Mouse (Mus musculus): ENCODE data around the gene Dock11.

Dock11 gene

DNA sequence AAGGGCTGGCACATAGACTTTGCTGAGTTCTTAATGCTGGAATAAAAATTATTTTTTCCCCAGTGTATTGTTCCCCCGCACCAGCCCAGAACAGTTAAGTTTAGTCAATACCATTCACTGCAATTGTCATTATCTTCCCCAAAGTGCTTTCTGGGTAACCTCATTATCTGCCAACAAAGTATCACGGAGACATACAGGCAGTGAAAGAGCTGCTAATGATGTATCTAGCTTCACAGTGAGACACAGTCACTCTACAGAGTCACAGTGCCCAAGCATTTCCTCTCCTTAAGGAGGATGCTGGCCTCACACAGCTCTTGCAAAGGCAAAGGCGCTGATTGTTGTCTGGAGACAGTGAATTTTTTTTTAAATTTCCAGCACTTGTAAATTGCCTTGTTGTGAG, 63.3 kb downstream of the Dock11 start:
- no peak for DNase-seq

DNA sequence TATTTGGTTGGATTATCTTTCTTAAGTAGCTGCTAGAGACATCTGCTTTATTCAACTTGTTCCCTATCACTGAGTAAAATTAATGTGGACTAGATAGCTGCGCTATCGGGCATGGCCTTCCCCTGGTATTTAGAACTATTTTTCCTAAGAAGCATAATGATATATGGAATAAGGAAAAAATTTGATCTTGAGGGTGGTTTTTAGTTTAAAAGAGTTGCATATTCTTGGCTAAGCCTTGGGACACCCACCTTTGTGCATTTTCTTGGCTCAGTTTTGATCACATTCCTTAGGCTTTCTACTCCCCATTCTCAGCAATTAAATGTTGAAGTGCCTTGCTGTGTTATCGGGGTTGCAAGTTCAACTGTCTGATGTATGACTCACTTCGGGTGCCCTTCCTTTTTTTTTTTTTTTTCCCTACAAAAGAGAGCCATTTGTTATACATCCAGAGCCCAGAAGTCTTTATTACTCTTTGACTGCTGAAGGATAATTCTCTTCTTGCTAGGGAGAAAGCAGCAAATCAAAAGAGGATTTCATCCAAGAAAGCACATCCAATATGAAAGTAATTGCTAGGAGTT, 64.0 kb downstream of the Dock11 start:
- DNase-seq: no peak

DNA sequence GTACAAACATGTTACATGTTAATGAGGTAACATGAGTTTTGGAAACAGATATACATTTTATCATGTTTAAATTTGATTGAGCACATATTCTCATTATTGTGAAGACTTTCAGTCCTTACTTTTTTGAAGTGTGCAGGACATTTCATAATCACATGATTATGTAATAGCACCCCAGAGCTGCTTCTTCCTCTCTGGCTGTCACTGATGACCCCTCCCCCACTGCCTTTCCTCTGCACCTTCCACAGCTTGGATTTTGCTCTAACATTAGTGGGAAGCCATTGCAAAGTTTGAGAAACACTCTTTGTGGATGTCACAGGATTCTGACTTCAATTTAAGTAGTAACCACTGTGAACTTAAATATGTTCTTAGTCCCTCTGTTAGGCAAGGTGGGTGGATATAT, 67.6 kb downstream of the Dock11 start:
- DNase-seq: no peak

DNA sequence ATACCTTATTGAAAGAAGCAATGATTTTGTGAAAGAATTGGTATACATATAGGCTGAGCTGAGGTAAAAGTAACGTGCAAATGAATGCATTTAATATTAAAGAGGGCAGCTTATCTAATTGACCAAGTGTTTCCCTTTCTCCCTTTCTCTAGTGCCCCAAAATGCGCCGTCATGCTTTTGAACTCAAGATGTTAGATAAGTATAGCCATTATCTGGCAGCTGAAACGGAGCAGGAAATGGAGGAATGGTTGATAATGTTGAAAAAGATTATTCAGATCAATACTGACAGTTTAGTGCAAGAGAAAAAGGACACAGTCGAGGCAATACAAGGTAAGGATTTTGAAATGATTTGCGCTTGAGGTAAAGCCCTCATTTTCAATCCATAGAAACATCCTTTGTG, 74.5 kb downstream of the Dock11 start:
- DNase-seq: no peak

DNA sequence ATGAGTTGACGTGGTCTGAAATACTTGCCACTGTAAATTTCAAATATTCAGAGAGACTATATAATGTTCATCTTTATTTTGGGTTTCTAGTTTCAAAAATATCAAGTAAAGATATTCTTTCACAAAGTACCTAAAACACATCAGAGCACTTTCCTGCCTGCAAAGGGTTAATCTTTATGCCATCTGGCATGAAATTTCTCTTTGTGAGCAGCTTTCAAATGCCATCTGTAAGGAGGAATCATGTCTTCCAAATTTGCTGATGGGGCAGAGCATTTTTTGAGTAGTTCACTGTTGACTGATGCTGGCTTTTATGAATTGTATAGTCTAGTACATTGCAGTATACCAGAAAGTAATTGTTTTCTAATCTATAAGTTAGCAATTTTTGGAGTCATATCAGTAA, 80.6 kb downstream of the Dock11 start:
- no peak for DNase-seq

DNA sequence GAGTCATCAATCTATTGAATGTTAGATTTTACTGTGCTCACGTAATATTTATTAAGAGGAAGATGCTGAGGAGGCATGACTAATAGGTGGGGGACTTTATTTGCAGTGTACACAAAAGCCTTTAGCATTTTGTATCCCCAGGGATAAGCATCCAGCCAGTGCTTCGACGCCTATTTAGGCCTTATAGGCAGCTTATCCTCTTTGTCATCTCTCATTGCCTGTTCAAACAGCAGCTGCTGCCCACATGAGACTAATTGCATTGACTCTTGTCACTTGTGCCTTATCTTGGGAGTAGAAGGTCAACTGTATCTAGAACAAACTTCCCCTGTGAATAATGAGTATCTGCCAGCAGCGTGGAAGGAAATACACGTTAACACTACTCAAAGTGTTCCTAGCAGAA, 88.0 kb downstream of the Dock11 start:
- DNase-seq: no peak

DNA sequence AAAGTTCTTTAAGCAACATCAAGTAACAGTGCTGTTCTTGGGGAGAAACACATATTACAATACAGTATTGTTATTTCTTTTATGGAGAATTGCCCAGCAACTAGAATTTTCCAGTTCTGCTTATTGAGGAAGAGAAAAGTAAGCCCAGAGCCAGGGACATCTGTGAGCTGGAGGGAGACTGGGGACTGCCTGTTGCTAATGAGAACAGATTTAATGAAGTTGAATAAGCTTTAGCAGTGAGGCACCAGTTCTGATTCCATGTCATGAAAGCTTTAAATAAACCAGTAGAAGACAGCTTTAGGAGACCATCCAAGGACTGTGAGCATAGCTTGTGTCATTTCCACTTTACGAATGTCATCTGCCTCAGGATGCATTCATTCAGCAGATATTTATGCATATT, 99.3 kb downstream of the Dock11 start:
- DNase-seq: no peak

DNA sequence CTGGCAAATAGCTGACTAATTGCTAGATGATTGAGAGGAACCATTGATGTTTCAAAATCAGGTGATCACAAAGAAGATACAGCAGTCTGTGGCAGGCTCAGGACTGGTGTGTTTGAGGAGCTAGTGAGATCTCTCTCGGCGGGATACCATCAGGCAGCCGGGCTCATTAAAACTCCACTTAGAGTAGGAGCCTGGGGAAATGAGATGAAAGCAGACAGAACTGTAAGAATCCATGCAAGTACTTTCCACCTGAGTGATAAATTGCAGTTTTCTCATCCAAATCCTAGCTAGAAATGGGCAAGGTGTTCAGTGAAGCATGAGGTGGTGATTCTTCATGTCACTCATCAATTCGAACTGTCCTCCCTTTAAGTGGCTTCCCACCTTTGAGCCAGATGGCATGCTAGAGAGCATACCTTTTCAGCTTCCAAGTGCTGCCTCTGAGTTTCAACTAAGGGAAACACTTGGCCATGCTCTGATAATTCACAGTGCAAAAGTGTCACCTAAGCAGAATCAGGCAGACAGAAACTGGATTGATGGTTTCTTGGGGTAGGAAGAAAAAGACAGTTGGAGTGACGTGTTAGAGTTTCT, 102.0 kb downstream of the Dock11 start:
- no peak for DNase-seq

DNA sequence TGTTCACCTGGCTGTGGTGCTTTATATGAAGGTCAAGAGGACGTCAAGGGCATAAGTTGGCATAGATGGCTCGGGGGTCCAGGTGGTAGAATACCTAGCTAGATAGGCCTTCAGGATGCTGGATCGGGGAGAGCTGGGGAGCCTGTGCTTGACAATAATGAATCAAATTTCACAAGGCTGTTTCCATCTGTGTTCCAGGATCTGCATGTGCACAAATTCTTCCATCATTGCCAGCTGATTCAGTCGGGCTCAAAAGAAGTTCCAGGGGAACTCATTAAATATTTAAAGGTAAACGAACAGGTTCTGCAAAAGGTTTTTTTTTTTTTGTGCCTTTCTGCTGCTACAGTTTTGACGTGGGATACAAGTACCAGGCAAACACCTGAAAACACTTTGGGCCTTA, 105.6 kb downstream of the Dock11 start:
- no peak for DNase-seq

DNA sequence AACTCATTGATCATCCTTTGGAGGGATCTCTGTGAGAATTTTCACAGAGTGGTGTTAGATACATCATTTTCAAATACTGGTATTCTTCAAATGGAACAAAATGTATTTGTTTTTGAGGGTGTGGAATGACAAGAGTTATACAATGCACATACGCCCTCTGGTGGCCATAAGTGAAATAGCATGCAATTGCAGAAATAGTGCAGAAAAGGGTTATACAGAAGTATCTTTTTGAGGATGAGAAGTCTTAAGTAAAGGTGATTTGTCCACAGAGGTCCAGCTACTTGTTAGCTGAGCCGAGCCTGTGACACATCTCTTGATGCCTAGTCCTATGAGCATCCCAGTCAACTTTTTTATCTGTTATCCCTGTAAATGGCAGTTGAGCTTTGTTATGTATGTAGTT, 108.4 kb downstream of the Dock11 start:
- peak; percentile 52 to 57 for DNase-seq

DNA sequence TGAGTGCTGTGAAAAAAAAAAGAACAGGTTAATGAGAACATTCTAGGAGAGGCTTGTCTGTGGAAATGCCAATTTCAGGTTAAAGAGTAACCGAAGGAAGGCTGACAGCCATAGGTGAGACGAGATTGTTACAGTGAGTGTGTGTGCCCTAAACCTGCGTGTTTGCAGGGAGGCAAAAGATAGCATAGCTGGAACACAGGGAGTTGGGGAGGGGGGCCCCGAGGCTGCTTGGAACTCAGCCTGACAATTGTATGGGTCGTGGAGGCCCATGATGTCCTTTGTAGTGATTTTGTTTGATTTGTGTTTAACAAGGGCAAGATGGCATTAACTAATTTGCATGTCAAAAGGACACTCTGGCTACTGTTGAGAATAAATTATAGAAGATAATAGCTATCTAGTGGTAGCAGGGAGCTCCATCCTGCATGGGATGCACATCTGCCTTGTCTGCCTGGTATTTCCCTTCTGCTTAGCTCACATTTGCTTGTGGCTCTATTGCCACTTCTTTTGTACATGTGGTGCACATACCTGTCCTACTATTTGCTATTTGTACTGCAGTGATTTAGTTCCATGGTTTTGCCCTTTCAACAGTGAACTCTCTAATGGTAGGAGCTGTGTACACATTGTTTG, 109.3 kb downstream of the Dock11 start:
- no peak for DNase-seq

DNA sequence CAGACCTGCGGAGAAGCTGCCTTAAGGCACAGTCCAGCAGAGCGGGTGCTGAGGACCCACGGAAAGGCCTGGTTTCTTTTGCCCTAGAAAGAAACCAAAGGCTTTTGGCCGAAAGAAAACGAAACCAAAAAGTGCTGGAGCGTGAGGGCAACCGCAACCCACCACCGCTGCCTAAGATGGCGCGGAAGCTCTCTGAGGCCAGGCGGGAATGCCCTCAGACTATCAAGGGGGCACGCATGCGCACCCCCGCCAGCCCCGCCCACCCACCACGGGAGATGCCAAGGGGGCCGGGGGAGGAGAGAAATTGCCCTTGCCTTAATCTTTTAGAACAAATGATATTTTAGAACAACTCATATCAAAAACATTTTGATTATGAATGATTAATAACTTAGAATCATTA, 137.0 kb downstream of the Dock11 start:
- DNase-seq: no peak

DNA sequence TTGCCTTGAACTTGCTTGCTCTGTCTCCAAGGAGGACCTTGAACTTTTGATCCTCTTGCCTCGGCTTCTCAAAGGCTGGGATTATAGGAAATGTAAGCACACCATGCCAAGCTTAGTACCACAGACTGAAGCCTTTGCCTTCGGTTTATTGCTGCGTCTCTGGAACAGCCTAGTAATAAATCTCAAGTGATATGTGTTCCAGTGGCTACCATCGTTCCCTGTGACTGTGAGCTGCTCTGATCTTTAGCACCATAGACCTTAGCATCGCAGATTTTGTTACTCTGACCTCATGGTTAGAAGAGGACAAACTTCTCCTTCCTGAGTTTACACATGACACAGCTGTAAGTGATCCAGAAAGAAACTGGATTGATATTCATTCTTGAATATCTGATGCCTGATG, 142.5 kb downstream of the Dock11 start:
- no peak for DNase-seq

DNA sequence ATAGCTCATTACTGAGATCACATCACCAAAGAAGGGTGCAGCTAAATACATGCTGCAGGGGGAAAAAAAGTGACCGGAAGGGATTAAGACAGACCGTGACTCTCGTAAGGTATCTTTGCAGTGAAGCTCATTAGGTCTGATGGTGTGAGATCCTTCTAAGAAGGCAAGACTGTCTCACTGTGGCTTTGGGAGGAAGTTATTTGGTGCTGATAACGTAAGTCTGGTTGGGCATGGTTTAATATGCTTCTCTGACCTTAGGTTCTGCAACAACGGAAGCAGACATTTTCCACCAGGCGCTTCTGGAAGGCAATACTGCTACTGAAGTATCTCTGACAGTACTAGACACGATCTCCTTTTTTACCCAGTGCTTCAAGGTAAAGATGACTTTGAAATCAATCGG, 145.4 kb downstream of the Dock11 start:
- no peak for DNase-seq

DNA sequence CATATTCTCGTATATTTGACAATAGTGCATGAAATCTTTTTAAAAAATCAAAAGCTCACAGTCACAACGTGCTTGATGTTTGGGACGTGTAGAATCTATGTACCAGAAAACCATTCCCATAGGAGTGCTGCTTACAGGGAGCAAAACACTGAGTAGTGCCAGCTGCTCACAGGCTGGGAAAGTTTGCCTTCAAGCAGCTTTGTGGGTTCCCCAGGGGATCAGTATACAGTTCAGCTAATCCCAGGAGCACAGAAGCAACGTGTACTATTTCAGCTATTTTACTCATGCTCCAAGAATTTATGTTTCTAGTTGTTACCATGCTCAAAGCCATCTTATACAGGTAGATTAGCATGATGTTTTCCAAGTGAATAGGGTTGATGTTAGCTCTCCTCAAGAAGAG, 157.1 kb downstream of the Dock11 start:
- DNase-seq: no peak

DNA sequence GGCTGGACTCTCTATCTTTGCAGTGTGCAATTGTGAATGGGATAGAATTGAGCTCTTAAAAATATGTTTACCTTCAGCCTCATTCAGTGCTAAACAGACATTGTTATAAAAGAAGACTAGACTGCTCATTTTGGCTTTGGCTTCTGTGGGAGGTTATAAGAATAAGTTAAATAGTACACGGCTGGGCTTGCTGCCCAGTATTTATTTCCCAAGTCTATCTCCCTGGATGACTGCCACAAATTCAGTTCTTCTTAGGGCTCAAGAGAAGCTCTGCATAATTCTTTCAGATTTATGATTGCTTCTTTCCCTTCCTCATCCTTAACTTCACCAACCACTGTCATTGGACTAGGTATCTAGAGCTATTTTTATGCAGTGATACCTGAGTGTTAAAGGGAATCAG, 158.8 kb downstream of the Dock11 start:
- DNase-seq: no peak

DNA sequence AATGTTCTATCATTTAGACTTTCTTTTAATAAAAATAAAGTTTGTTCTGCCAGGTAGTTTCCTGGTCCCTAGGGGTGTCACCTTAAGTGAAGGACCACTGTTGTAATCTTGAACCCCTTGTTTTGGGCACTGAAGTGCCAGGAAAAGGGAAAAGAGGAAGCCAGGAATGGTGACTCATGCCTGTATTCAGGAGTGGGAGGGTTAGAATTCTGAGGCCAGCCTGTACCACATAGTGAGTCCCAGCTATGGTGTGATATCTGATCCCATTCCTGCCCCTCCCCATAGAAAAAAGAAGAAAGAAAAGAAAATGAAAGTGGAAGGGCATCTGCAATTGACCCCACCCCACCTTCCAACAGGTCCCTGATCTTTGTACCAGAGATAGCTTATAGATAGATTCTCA, 161.7 kb downstream of the Dock11 start:
- no peak for DNase-seq

DNA sequence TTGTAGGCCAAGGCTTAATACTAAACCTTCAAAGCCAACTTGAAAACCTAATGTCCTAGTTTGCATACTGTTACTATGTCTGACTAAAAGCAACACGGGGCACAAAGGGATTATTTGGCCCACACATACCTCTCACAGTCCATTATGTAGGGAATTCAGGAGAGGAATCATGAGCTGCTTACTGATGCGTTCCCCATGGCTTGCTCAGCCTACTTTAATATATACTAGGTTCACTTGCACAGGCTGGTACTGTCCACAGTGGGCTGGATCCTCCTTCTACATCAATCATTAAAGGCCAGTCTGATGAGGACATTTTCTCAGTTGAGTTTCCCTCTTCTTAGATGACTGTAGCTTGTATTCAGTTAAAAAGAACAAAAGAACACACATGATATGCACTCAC, 185.4 kb downstream of the Dock11 start:
- no peak for DNase-seq

DNA sequence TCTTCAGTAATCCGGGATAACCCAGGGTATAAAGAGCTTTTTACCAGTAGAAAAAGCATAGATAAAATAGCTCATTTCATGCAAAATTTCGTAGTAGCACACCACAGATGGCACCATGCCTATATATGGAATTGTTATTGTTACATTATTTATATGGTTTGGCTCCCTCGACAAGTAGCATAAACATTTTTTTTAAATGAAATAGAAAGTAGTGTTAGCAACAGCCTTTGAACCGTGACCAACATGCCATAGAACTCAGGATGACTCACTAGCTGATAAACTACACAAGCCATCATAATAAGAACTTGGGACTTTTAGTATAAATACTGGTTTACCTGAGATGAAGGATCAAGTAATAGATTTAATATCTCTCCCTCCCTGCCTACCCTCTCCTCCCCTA, 188.5 kb downstream of the Dock11 start:
- no peak for DNase-seq

DNA sequence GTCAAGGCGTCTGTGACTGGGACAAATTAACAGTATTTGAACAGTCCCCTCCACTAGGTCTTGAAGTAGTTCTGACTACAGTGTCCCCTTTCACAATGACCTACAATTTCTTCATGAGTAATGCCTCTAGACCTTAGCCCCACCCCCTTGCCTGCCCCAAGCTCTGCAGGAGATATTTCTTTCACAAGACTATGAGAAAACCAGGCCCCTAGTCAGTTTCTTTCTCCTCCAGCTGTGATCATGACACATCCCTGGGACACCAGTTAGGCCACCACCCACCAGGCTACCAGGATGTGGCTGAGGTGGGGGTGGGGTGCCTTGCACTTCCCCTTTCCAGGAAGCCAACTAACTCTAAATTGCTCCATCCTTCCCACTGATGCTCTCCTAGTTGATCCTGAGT, 194.3 kb downstream of the Dock11 start:
- DNase-seq: peak; percentile 10 to 21

DNA sequence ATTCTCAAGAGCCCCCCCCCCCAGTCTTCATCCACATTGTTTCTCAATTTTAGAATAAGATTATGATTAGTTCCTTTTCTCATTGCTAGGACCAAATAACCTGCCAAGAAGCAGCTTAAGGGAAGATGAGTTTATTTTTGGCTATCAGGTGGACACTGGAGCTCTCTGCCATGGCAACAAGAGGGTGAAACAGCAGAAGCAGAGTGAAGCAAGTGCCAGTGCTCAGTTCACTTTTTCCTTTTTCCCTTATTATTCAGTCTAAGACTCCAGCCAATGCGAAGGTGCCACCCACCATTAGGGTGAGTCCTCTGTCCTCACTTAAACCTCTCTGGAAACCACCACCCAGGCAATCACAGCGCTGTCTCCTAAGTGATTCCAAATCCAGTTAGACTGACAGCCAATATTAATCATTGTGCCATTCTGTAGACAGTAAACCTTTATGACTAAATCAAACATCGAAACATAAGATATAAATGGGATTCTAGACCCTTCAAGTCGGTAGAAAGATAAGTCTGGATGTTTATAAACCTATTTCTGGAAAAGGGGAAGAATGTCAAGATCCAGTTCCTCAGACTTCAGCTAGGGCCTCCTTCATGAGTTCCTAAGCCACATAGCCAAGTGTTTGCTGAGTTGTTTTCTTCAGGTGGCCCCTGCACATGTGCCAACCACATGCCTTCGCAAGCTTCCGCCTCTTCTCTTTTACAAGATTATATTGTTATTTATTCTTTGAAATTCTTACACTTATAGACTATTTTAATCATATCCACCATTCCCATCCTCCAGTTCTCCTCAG, 200.0 kb downstream of the Dock11 start:
- DNase-seq: no peak

DNA sequence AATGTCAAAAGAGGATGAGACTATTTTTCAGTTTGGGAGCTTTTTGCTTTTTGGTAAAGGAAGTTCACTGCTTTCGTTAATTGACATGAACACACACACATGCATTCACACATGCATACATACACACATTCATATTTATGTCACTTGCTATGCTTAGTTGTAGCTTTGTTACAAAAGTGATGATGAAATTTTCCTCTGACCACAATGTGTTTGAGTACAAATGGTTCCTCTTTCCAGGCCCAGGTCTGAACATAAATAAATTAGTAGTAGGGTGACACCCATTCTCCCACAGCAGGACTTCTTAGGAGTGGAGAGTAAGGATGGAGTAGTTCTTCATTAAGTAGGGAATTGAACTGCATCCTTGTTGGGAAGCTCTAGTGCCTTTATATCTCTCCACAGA, 212.3 kb downstream of the Dock11 start:
- peak in 1 of 2 experiments; percentile 1 for DNase-seq

DNA sequence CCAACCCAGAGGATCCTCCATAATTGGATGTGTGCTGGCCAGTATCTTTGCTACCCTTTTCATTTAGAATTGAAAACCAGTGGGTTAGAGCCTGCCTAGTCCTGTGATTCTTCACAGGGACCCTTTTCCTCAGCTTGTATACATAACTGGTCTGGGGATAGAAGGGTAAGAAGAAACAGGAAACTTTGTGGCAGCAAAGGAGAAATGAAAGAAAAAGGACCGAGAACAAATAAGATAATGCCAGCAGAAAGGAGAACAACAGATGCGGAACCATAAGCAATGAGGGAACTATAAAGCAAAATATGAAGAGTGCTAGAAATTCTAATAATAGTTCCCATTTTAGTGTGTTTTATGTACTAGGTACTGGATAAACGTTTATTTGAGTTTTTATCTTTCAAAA, 212.7 kb downstream of the Dock11 start:
- DNase-seq: peak in 1 of 2 experiments; percentile 5

DNA sequence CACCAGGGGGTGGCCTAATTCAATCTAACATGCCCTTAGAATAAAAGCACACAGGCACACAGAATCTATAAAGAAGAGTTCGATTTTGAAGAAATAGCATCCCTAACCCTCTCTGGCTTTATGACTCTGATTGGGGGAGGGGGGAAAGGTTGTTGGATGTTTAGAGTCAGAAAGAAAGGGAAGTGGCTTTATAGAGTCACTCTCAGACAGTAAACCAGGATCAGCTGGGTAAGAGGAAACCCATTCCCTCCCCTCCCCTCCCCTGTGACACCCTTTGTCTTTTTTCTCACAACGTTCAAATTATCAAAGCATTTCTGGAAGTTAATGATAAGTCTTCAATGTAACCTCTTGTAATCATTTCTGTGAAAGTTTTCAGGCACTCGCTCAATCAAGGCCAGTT, 220.0 kb downstream of the Dock11 start:
- no peak for DNase-seq
